Mouse (Mus musculus) liver (tissue): ENCODE measurements around the gene Arhgef25.
A peak's percentile ranks its signal among the peaks of the same experiment; 100 is the strongest.

Source experiments
- DNase-seq: peaks from one replicate; pipeline ENCODE4 v3.0.0-alpha.2; 2020; ENCODE audit warnings: mixed read lengths

The Arhgef25 gene

DNA sequence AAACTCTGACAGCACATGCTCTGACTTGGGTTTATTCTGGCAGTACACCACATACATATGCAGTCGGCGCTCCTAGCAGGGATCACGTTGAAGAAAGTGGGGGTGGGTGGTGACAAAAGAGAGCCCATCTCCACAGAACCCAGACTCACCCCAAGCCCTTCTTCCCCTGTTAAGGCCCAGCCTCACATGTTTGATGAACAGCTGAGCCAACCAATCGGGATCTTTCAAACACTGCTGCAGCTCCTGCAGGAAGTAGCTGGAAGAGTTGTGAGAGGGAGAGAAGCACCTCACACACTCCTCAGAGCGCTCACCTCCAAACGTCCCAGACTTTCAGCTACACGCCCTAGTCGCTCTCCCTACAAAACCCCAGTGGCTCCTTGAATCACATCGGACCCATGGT is 4.8 kb downstream of the Arhgef25 start:
- no peak for DNase-seq

DNA sequence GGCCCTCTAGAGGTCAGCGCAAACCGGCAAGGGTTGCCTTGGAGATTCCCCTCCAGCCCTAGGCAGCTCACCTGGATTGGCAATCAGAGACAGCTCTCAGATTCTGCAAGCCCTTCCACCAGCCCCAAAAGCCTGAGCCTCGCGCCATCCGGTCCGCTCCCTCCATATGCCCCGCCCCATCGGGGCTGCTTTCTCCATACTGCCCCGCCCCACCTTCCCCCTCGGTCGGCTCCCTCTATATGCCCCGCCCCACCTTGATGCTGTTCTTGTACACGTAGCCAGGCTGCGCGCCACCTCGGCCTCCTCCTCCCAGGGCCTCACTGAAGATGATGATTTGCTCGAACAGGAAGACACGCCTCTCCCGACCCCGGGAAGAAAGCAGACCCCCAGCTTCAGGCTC is 6.1 kb downstream of the Arhgef25 start:
- DNase-seq, result peak; percentile 71

DNA sequence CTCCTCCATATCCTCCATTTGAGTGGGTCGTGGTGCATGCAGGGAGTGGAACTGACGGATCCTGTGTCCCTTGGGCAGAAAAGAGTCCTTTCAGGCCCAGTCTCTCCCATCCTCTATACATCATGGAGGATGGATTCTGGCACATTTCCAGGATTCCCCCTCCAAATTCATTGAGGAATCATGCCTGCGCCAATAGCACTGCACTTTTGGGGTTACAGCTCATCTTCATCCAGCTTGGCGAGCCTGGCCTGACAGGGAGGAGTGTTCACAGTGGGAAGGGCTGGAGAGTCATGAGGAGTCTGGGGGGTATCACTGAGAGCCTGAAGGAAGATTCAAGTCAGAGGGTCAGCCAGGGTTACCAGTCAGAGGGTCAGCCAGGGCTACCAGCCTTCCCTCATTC is 7.3 kb downstream of the Arhgef25 start:
- no peak for DNase-seq

GRCm38 (mm10) chr10:127181566-127181965 is 8.3 kb downstream of the Arhgef25 start:
- DNase-seq, result no peak

DNA sequence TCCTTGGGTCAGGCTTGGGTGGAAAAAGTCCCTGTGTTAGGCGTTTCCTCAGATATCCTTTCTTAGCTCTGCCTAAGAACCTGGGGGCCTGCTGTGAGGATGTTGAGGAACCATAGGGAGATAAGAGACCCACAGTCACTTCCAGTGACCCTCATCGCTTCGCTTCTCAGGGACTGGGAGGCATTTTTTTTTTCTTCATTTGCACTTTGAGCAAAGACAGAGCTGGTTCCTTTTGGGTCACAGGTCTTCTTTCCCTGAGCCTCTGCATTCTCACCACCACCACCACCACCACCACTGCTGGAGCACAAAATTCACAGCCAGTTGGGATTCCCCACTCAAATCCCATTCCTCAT is 9.2 kb downstream of the Arhgef25 start:
- DNase-seq, result no peak

DNA sequence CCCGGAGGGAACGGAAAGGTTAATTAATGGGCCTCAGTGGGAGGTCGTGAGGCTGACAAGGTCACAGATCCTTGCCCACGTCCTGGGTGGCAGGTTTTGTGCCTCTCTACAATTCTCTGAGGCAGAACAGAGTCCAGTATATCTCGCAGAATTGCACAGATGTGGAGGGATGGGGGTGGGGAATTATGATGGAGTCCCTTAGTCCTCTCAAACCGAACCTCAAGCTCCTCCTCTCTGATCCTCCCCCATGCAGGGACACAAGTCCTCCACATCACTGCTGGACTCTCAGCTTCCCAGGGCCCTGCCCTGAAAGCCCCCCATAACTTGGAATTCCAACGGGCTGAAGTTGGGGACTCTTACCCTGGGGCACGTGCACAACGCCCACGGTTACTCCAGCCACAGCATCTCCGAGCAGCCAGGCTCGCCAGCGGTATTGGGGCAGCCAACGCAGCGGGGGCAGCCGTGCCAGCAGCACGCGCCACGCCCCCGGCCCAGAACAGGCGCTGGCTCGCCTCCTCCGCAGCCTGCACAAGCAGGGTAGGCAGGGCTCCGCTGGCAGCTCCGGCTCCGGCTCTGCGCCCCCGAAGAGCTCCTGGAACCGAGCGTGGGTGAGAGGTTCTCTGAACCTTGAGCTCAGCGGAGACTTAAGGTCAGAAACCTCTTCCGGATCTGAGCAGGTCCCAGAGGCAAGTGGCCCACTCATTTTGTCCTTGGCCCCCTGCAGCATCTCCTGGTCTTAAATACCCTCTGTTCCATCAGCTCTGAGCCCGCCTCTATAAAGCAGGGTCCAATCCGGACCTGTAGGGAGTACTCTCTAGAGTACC is 9.8 kb downstream of the Arhgef25 start, which contains the start of gene Slc26a10:
Gene Slc26a10 (minus strand): TSS at position 775 of the 824 bp plus-strand sequence.
- DNase-seq, result no peak

- peak; percentile 16 for DNase-seq
Observed at GRCm38 (mm10) chr10:127178286-127179027, 11.4 kb downstream of the Arhgef25 start.

DNA sequence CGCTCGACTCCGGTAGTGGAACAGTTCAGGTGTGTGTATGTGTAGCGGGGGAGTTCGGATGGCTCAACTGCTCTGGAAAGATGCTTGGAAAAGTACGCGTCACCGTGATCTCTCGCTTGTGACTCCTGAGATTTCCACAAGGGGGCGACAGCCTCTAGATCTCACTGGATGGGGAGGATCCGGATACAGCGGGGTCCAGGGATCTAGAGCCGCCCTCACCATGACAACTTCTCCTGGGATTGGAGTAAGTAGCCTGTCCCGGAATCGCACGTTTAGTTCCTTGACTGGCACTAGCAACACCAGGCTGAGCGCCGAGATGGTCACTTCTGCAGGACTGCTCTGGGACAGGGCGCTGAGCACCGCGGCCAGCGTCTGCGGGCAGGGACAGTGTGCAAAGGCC is 12.2 kb downstream of the Arhgef25 start:
- peak; percentile 82 for DNase-seq

DNA sequence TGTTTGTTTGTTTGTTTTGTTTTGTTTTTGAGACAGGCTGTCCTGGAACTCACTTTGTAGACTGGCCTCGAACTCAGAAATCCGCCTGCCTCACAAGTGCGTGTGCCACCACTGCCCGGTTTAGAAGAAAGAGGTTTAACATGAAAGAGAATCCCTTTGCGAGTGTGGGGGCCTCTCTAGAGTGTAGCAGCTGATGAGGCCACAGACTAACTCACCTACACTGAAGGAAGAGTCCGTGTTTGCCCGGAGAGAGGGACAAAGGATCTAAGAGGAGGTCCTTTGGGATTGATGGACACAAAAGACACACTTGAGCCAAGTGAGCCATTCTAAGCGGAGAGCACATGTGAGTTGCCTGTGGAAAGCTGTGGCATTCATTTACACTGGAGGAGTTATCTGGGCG is 12.6 kb downstream of the Arhgef25 start:
- peak; percentile 1 for DNase-seq

GRCm38 (mm10) chr10:127176756-127177155 is 13.1 kb downstream of the Arhgef25 start:
- DNase-seq, result no peak

GRCm38 (mm10) chr10:127176228-127176627 is 13.7 kb downstream of the Arhgef25 start:
- no peak for DNase-seq

- DNase-seq, result no peak
Observed at GRCm38 (mm10) chr10:127174170-127174569, 15.7 kb downstream of the Arhgef25 start.

DNA sequence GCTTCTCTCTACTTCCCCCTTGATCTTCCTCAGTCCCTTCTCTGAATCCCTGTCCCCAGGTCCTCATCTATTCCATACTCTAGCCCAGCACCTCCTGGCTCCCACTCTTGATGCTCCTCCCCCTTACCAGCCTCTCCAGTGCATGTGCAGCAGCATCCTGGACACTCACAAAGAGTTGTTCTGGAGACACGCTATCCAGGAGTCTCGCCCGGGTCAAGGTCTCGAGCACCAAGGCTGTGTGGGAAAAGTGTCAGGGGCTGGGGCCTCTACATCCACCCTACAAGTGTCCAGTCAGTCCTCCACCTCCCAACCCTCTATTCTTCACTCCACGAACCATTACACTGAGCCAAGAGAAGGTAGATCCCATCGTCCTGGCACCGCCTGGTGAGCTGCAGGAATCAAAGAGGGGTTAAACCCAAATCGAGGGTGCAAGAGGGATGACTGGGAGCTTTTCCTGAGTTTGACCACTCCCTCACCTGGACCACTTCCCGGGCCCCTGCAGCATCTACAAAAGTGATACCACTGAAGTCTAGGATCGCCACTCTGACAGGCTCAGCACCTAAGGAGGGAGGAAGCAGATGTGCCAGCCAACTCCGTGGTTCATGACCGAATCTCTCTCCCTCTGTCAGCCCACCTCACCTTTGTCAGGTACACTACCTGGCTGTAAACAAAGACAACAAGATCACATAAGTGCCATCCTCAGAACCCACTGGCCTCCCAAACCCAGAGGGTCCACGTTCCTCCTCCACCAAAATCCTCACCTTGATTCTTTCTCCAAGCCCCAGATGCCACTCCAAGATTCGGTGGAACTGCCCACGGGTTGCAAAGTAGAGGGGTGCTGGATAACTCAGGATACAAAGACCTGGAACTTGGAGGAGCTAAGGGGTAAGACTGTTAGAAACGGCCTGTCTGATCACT is 16.5 kb downstream of the Arhgef25 start:
- DNase-seq, result no peak

- DNase-seq, result no peak
Observed at GRCm38 (mm10) chr10:127171631-127172200, 18.2 kb downstream of the Arhgef25 start.

DNA sequence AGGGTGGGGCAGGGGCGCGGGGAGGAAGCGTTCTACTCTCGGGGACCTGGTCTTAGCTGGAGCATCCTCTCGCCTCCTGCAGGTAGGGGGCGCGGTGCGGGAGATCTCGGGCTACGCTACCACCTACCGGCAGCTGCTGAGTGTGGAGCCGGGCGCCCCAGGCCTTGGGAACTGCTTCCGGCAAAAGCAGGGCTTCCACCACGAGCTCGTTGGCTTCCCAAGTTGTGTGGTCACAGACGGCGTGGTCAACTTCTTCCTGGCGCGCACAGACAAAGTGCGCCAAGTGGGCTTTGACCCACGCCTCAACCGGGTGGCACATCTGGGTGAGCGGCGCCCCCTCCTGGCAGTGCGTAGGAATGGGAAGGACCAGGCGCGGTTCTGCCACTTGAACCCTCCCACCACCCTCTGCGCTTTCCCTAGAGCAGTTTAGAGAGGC is 19.0 kb downstream of the Arhgef25 start:
- peak; percentile 84 for DNase-seq

- DNase-seq, result peak; percentile 67
Observed at GRCm38 (mm10) chr10:127170002-127170401, 19.9 kb downstream of the Arhgef25 start.

- no peak for DNase-seq
Observed at GRCm38 (mm10) chr10:127167614-127168192, 22.2 kb downstream of the Arhgef25 start.

DNA sequence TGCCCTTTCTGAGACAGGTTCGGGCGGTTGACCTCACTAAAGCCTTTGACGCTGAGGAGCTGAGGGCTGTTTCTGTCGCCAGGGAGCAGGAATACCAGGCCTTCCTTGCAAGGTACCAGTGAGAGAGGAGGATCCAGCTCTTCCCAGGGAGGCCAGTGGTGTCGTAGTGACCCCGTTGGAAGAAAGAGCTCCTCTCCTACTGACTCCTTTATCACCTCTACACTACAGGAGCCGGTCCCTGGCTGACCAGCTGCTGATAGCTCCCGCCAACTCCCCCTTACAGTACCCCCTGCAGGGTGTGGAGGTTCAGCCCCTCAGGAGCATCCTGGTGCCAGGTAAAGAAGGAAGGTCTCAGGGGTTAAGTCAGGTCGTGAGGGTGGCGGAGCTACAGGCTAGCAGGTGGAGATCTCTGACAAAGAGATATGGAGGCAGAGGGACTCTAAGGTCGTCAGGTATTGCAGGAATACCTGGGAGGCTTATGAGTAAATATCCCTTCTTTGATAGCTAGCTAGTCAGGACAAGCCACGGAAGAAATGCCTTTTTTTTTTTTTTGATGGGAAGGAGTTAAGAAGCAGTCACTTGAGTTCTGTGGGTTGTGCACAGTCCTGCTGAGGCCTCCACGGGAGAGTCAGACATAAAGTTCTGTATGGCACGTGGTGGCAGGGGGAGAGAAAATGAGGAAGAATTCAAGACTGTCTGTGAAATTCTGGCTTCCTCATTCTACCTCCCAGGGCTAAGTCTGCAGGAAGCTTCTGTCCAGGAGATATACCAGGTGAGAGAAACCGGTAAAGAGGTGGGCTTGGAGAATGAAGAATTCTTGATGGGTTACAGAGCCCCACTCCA is 22.9 kb downstream of the Arhgef25 start:
- DNase-seq, result no peak

- no peak for DNase-seq
Observed at GRCm38 (mm10) chr10:127166404-127166715, 23.5 kb downstream of the Arhgef25 start.

GRCm38 (mm10) chr10:127165654-127166403 is 24.1 kb downstream of the Arhgef25 start:
- peak; percentile 62 for DNase-seq

DNA sequence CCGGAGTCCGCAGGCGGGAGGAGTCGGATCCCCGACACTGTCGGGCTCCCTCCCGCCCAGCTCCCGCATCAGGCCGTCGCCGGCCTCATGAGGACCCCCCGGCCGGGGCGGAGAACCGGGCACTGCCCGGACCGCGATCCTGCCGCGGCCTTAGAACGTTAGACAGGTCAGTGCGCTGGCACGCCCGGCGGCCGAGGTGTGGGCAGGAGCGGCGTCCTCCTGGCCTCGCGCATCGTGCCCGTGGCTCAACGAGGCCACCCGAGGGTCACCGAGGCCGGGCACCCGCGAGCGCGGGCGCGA is 24.6 kb downstream of the Arhgef25 start:
- no peak for DNase-seq
